Mouse (Mus musculus) ES-E14 (cell line): ENCODE measurements at regions not wholly inside any gene's neighbourhood (a gene's known extent, or its start where the extent isn't known, plus 50 kb on each side); places are given as distances from the start of the nearest gene placed in this dataset.

Experiments
- DNase-seq: peaks from one replicate; pipeline ENCODE4 v3.0.0-alpha.2; 2013; ENCODE audit warnings: low read depth, low spot score
- H3K27ac ChIP-seq: 2 replicates; pipeline ENCODE4 v1.5.1; 2012; ENCODE audit warnings: low read depth, mild to moderate bottlenecking, low read length, moderate library complexity, mixed read lengths; ENCODE audit not compliant: poor library complexity, insufficient read depth, severe bottlenecking
- H3K36me3 ChIP-seq: 2 replicates; pipeline ENCODE4 v1.6.1; 2012; ENCODE audit warnings: mild to moderate bottlenecking, low read length, moderate library complexity, mixed read lengths; ENCODE audit not compliant: control insufficient read depth, poor library complexity, insufficient read depth, severe bottlenecking
- H3K4me1 ChIP-seq, 2 experiments: fragments of 150-350 bp in 1 of 2; sonication (generic) in 1 of 2; 2 replicates each; pipeline ENCODE4 v1.6.1; 2012; ENCODE audit warnings: low read length in 2 of 2, mild to moderate bottlenecking in 1 of 2, mixed read lengths in 1 of 2; ENCODE audit not compliant: control insufficient read depth in 2 of 2, insufficient read depth in 2 of 2, poor library complexity in 1 of 2
- H3K4me3 ChIP-seq, 2 experiments: fragments of 150-350 bp in 1 of 2; sonication (generic) in 1 of 2; 2 replicates each; pipeline ENCODE4 v1.5.1; 2012; ENCODE audit warnings: low read length in 2 of 2, low read depth in 1 of 2, mild to moderate bottlenecking in 1 of 2, mixed read lengths in 1 of 2; ENCODE audit not compliant: insufficient read depth in 1 of 2, poor library complexity in 1 of 2, severe bottlenecking in 1 of 2
- H3K9ac ChIP-seq: 2 replicates; pipeline ENCODE4 v1.6.1; 2012; ENCODE audit warnings: low read depth, mild to moderate bottlenecking, low read length, mixed read lengths; ENCODE audit not compliant: poor library complexity, insufficient read depth, severe bottlenecking
- H3K9me3 ChIP-seq: fragments of 150-350 bp; sonication (generic); 2 replicates; pipeline ENCODE4 v1.6.1; 2012; ENCODE audit warnings: low read depth, mild to moderate bottlenecking, low read length; ENCODE audit not compliant: control insufficient read depth, insufficient read depth
- CHD2 ChIP-seq: IDR thresholded peaks from 2 replicates; pipeline ENCODE4 v1.6.1; 2014; ENCODE audit warnings: mild to moderate bottlenecking, low read depth, low read length, inconsistent platforms
- HCFC1 ChIP-seq: IDR thresholded peaks from 2 replicates; pipeline ENCODE4 v1.6.1; 2012; ENCODE audit warnings: low read length, inconsistent platforms, borderline replicate concordance; ENCODE audit not compliant: insufficient read depth
- MAFK ChIP-seq: IDR thresholded peaks from 2 replicates; pipeline ENCODE4 v1.6.1; 2014; ENCODE audit warnings: mild to moderate bottlenecking, low read depth, low read length, inconsistent platforms; ENCODE audit not compliant: insufficient read depth
- ZC3H11A ChIP-seq: IDR thresholded peaks from 2 replicates; pipeline ENCODE4 v1.6.1; 2012; ENCODE audit warnings: low read depth, mild to moderate bottlenecking, inconsistent platforms, low read length, borderline replicate concordance
- ZNF384 ChIP-seq: IDR thresholded peaks from 2 replicates; pipeline ENCODE4 v1.6.1; 2012; ENCODE audit warnings: low read depth, low read length, inconsistent platforms
- in situ Hi-C, 2 experiments: fragments of 600-800 bp; cut with MboI; formaldehyde crosslinking; loops; one replicate each; pipeline ENCODE4 v1.15.1; 2025; ENCODE audit warnings: low sequenced_read_pairs in 2 of 2, inconsistent platforms in 1 of 2; ENCODE audit not compliant: unreplicated experiment in 2 of 2

- Histone ChIP-seq H3K4me3 (no peak overlapping the region), H3K4me1 (no peaks in the 10 kb centered on the region), H3K36me3 (no peaks in the 10 kb centered on the region), H3K9me3 (no peaks in the 10 kb centered on the region), H3K27ac (no peak overlapping the region), H3K9ac (no peak overlapping the region)
- in situ Hi-C loops: no loop called here
- no peak for DNase-seq
- TF ChIP-seq ZC3H11A (no peak), MAFK (no peak)
These were observed 253.0 kb downstream of the Bcor start for GRCm38 (mm10) chrX:11907167-11907566.

GRCm38 (mm10) chrX:11915984-11916383 lies 244.2 kb downstream of the Bcor start:
- Histone ChIP-seq H3K4me1 (0 out of 4 replicates have a peak, but pooled peaks cover 0 to 1% of the 10 kb centered on the region in 2 experiments), H3K27ac (no peak overlapping the region), H3K9me3 (no peaks in the 10 kb centered on the region), H3K9ac (no peak overlapping the region), H3K4me3 (no peak overlapping the region), H3K36me3 (no peaks in the 10 kb centered on the region)
- TF ChIP-seq ZNF384: no peak
- DNase-seq: no peak
- in situ Hi-C loops: no loop called here

- no peak overlapping the region for H3K4me3 ChIP-seq
- no peak overlapping the region for H3K27ac ChIP-seq
- no peaks in the 10 kb centered on the region for H3K36me3 ChIP-seq
- H3K9me3 ChIP-seq: no peaks in the 10 kb centered on the region
- no peak overlapping the region for H3K9ac ChIP-seq
- DNase-seq: no peak
- in situ Hi-C loops: no loop called here
- 0 out of 4 replicates have a peak, but pooled peaks cover 0 to 7% of the 10 kb centered on the region in 2 experiments for H3K4me1 ChIP-seq
- TF ChIP-seq MAFK (no peak), HCFC1 (no peak), CHD2 (no peak), ZNF384 (no peak), ZC3H11A (no peak)
These were observed 239.9 kb downstream of the Bcor start for GRCm38 (mm10) chrX:11920231-11920630.

- DNase-seq: no peak
- H3K36me3 ChIP-seq: no peaks in the 10 kb centered on the region
- in situ Hi-C loops: no loop called here
- H3K27ac ChIP-seq: no peak overlapping the region
- H3K4me3 ChIP-seq: no peak overlapping the region
- peaks cover 0 to 8% of the 10 kb centered on the region in 2 experiments; a peak in 2 of 4 replicates for H3K4me1 ChIP-seq
- H3K9me3 ChIP-seq: no peaks in the 10 kb centered on the region
- no peak overlapping the region for H3K9ac ChIP-seq
- TF ChIP-seq ZNF384 (no peak), CHD2 (no peak), MAFK (no peak), ZC3H11A (no peak), HCFC1 (no peak)
These were observed 235.4 kb downstream of the Bcor start for GRCm38 (mm10) chrX:11924639-11925302.
